Mouse (Mus musculus) intestine, embryonic 14.5 days (tissue): Measurements from ENCODE around the gene Sebox. TPM values are rescaled to one million over a fixed set of nuclear protein-coding genes. Genes with fewer than 3 reads are reported as not detected.
"Not testable (repeated sequence)": the region's sequence is repeated elsewhere in the genome, so short reads cannot be mapped to it uniquely, and the experiment has no call there.

Experiments used
- ATAC-seq: fragments of 200-750 bp; cut with Nextera tagmentation; replicated peaks from 2 replicates; pipeline ENCODE4 v1.8.0; 2017; ENCODE audit warnings: low read depth, moderate number of reproducible peaks, moderate TSS enrichment, moderate library complexity; ENCODE audit not compliant: low FRiP score, low TSS enrichment
- DNase-seq: peaks from one replicate; pipeline ENCODE4 v3.0.0-alpha.2; 2018; ENCODE audit warnings: low spot score
- H3K27ac ChIP-seq: fragments of 300-500 bp; sonication (generic); 2 replicates; pipeline ENCODE4 v1.5.1; 2014; ENCODE audit warnings: low read depth, mild to moderate bottlenecking, control low read depth
- H3K27me3 ChIP-seq: fragments of 300-500 bp; sonication (generic); replicated peaks from 2 replicates; pipeline ENCODE4 v1.6.1; 2014; ENCODE audit warnings: low read length, control low read depth; ENCODE audit not compliant: control insufficient read depth, insufficient read depth
- H3K36me3 ChIP-seq: fragments of 300-500 bp; sonication (generic); 2 replicates; pipeline ENCODE4 v1.6.1; 2014; ENCODE audit warnings: low read length, control low read depth; ENCODE audit not compliant: control insufficient read depth, insufficient read depth
- H3K4me1 ChIP-seq: fragments of 300-500 bp; sonication (generic); replicated peaks from 2 replicates; pipeline ENCODE4 v1.6.1; 2014; ENCODE audit warnings: low read length, control low read depth, mixed read lengths; ENCODE audit not compliant: control insufficient read depth, insufficient read depth
- H3K4me2 ChIP-seq: fragments of 300-500 bp; sonication (generic); 2 replicates; pipeline ENCODE4 v1.6.1; 2014; ENCODE audit warnings: low read length
- H3K4me3 ChIP-seq: fragments of 300-500 bp; sonication (generic); 2 replicates; pipeline ENCODE4 v1.5.1; 2014; ENCODE audit warnings: low read depth, low read length, control low read depth, mixed read lengths
- H3K9ac ChIP-seq: fragments of 300-500 bp; sonication (generic); 2 replicates; pipeline ENCODE4 v1.6.1; 2014; ENCODE audit warnings: mild to moderate bottlenecking, low read length
- H3K9me3 ChIP-seq: fragments of 300-500 bp; sonication (generic); 2 replicates; pipeline ENCODE4 v1.6.1; 2016; ENCODE audit warnings: low read length, control low read depth; ENCODE audit not compliant: control insufficient read depth
- WGBS: fragments of 180-500 bp; shearing (Covaris S2); extraction: QIAGEN DNeasy Blood & Tissue Kit; methylation state at CpG from one replicate; pipeline ENCODE4 v1.1.7; 2014; 5-methylcytosine and 5-hydroxymethylcytosine counted together
- polyA plus RNA-seq: library from polyadenylated mRNA; unstranded; fragments of >200 nt; fragmentation: Nextera tagmentation; extraction: Ambion mirVana; gene quantifications from 2 replicates; pipeline ENCODE4 v1.2.1, GENCODE M21; 2014

The Sebox gene
- polyA plus RNA-seq, 1 experiment from 2014 or later = not detected

- Histone ChIP-seq H3K36me3 (peaks cover 100% of the 10 kb centered on the region), H3K27ac (no peak overlapping the region), H3K9me3 (no peaks in the 10 kb centered on the region), H3K4me2 (no peak overlapping the region), H3K27me3 (no peaks in the 10 kb centered on the region), H3K4me3 (no peak overlapping the region), H3K4me1 (no peaks in the 10 kb centered on the region), H3K9ac (no peak overlapping the region)
- ATAC-seq (no peak), DNase-seq (no peak)
- 81% methylated on average over 1 of the region's 1 CpGs for WGBS
Observed at GRCm38 (mm10) chr11:78522481-78522997, 19.3 kb downstream of the Sebox start.

- H3K27me3 ChIP-seq = no peaks in the 10 kb centered on the region
- H3K9ac ChIP-seq = no peak overlapping the region
- WGBS = 90% methylated on average over 9 of the region's 9 CpGs
- no peak overlapping the region for H3K4me2 ChIP-seq
- peaks cover 99% of the 10 kb centered on the region for H3K36me3 ChIP-seq
- H3K9me3 ChIP-seq = no peaks in the 10 kb centered on the region
- H3K4me3 ChIP-seq = no peak overlapping the region
- ATAC-seq (no peak), DNase-seq (no peak)
- no peaks in the 10 kb centered on the region for H3K4me1 ChIP-seq
- no peak overlapping the region for H3K27ac ChIP-seq
Observed at GRCm38 (mm10) chr11:78523241-78523955, 20.2 kb downstream of the Sebox start.

GRCm38 (mm10) chr11:78524838-78525237, 21.6 kb downstream of the Sebox start:
- no peak overlapping the region for H3K27ac ChIP-seq
- WGBS = 92% methylated on average over 2 of the region's 2 CpGs
- H3K9me3 ChIP-seq = no peaks in the 10 kb centered on the region
- H3K27me3 ChIP-seq = no peaks in the 10 kb centered on the region
- no peak for ATAC-seq
- no peak overlapping the region for H3K4me2 ChIP-seq
- H3K9ac ChIP-seq = no peak overlapping the region
- no peak overlapping the region for H3K4me3 ChIP-seq
- peaks cover 97% of the 10 kb centered on the region for H3K36me3 ChIP-seq
- no peak for DNase-seq
- H3K4me1 ChIP-seq = no peaks in the 10 kb centered on the region

- ATAC-seq = no peak
- 0 out of 2 replicates have a peak, but pooled peaks cover 5% of the 10 kb centered on the region for H3K4me1 ChIP-seq
- H3K27me3 ChIP-seq = no peaks in the 10 kb centered on the region
- H3K27ac ChIP-seq = no peak overlapping the region
- DNase-seq = no peak
- peaks cover 64% of the 10 kb centered on the region for H3K36me3 ChIP-seq
- no peak overlapping the region for H3K4me3 ChIP-seq
- H3K9ac ChIP-seq = no peak overlapping the region
- no peaks in the 10 kb centered on the region for H3K9me3 ChIP-seq
- no peak overlapping the region for H3K4me2 ChIP-seq
- 89% methylated on average over 9 of the region's 9 CpGs for WGBS
Observed at GRCm38 (mm10) chr11:78528714-78529113, 25.5 kb downstream of the Sebox start.

GRCm38 (mm10) chr11:78530001-78530400, 26.8 kb downstream of the Sebox start:
- 90% methylated on average over 12 of the region's 12 CpGs for WGBS
- Histone ChIP-seq H3K9me3 (no peaks in the 10 kb centered on the region), H3K27me3 (no peaks in the 10 kb centered on the region), H3K36me3 (peaks cover 51% of the 10 kb centered on the region), H3K9ac (no peak overlapping the region), H3K27ac (no peak overlapping the region), H3K4me2 (no peak overlapping the region), H3K4me3 (no peak overlapping the region), H3K4me1 (peaks cover 13% of the 10 kb centered on the region)
- ATAC-seq (no peak), DNase-seq (no peak)

- no peak for DNase-seq
- 61% methylated on average over 6 of the region's 6 CpGs for WGBS
- H3K4me2 ChIP-seq = no peak overlapping the region
Observed at GRCm38 (mm10) chr11:78531046-78531445, 27.8 kb downstream of the Sebox start.

GRCm38 (mm10) chr11:78531515-78531914, 28.3 kb downstream of the Sebox start:
- ATAC-seq, H3K9ac ChIP-seq, H3K9me3 ChIP-seq, DNase-seq, H3K4me2 ChIP-seq, H3K27me3 ChIP-seq, H3K4me3 ChIP-seq, H3K27ac ChIP-seq: not testable (repeated sequence)
- 90% methylated on average over 10 of the region's 10 CpGs for WGBS
- Histone ChIP-seq H3K4me1 (peaks cover 16% of the 10 kb centered on the region), H3K36me3 (peaks cover 36% of the 10 kb centered on the region)

More at GRCm38 (mm10) chr11:78531046-78531445, 27.8 kb downstream of the Sebox start:
- H3K9ac ChIP-seq = no peak overlapping the region
- ATAC-seq = no peak
- H3K36me3 ChIP-seq = peaks cover 41% of the 10 kb centered on the region
- H3K4me1 ChIP-seq = peaks cover 16% of the 10 kb centered on the region
- H3K27me3 ChIP-seq = no peaks in the 10 kb centered on the region
- no peak overlapping the region for H3K4me3 ChIP-seq
- no peak overlapping the region; the same call in 1 of the 2 replicates for H3K27ac ChIP-seq
- no peaks in the 10 kb centered on the region for H3K9me3 ChIP-seq

GRCm38 (mm10) chr11:78534516-78534915, 31.3 kb downstream of the Sebox start:
- H3K36me3 ChIP-seq = peaks cover 22% of the 10 kb centered on the region
- H3K4me1 ChIP-seq = peaks cover 27% of the 10 kb centered on the region
- no peak overlapping the region for H3K9ac ChIP-seq
- no peak for ATAC-seq
- H3K9me3 ChIP-seq = no peaks in the 10 kb centered on the region
- H3K27ac ChIP-seq = no peak overlapping the region
- peak overlapping the region; percentile 72 for H3K4me2 ChIP-seq
- H3K27me3 ChIP-seq = no peaks in the 10 kb centered on the region
- WGBS = 90% methylated on average over 4 of the region's 4 CpGs
- no peak for DNase-seq
- peak overlapping the region; percentile 79 for H3K4me3 ChIP-seq
